Mouse (Mus musculus) liver, adult 2 months (tissue): ENCODE data around the gene Tysnd1.

Experiments used
- CTCF ChIP-seq: fragments of 200-500 bp; IDR thresholded peaks from 2 replicates; pipeline ENCODE4 v1.5.1; 2011; ENCODE audit warnings: low read depth, low read length, control low read depth
- POLR2A ChIP-seq: fragments of 200-500 bp; IDR thresholded peaks from 2 replicates; pipeline ENCODE4 v1.6.1; 2011; ENCODE audit warnings: low read length, control low read depth; ENCODE audit not compliant: insufficient read depth; ENCODE audit errors: extremely low read depth

- TF ChIP-seq POLR2A (no peak), CTCF (no peak)
These were observed 47.0 kb downstream of the Tysnd1 start for GRCm38 (mm10) chr10:61742336-61742735.
